Mouse (Mus musculus) thymus, adult 2 months (tissue): ENCODE data around the gene Olfr711.
"Not testable (repeated sequence)": the region's sequence is repeated elsewhere in the genome, so short reads cannot be mapped to it uniquely, and the experiment has no call there.

Experiments used
- CTCF ChIP-seq: fragments of 200-500 bp; IDR thresholded peaks from 2 replicates; pipeline ENCODE4 v1.5.1; 2012; ENCODE audit warnings: mild to moderate bottlenecking, control low read depth, low read length, moderate library complexity, borderline replicate concordance; ENCODE audit not compliant: control insufficient read depth, poor library complexity, insufficient read depth; ENCODE audit errors: extremely low read depth
- POLR2A ChIP-seq: fragments of 200-500 bp; IDR thresholded peaks from 2 replicates; pipeline ENCODE4 v1.6.1; 2012; ENCODE audit warnings: mild to moderate bottlenecking, low read length, control low read depth, moderate library complexity; ENCODE audit not compliant: control insufficient read depth, poor library complexity, insufficient read depth; ENCODE audit errors: extremely low read depth

DNA sequence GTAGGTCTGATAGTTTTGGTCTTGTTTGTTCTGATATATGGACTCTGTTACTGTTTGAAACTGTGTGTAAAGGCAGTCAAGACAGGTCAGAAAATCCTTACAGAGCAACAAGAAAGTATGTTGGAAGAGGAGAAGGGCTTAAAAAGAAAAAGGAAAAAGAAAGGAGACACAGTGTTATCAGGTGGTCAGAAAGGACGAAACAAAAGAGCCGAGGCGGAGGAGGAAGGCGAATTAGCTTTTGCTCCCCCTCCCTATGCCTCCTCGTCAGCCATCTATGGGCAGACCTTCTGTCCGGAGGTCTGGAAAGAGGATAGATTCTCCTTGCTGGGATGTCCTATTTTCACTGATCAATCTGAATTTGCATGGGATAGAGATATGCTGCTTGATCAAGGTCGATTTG is 54.3 kb downstream of the Olfr711 start:
- TF ChIP-seq CTCF, POLR2A: not testable (repeated sequence)
